Mouse (Mus musculus) cerebellum, adult 9-11 months (tissue): ENCODE measurements around the gene Smg6.

Experiments
- DNase-seq: peaks from one replicate; pipeline ENCODE4 v3.0.0; 2022

Gene Smg6

GRCm38 (mm10) chr11:75154053-75154585, 228.5 kb downstream of the Smg6 start:
- no peak for DNase-seq

- DNase-seq: no peak
These were observed 230.4 kb downstream of the Smg6 start for GRCm38 (mm10) chr11:75155985-75156384.

GRCm38 (mm10) chr11:75156416-75156815, 230.8 kb downstream of the Smg6 start:
- no peak for DNase-seq

GRCm38 (mm10) chr11:75157037-75157436, 231.4 kb downstream of the Smg6 start:
- DNase-seq: peak; percentile 59

GRCm38 (mm10) chr11:75157901-75158300, 232.3 kb downstream of the Smg6 start:
- DNase-seq: no peak

- DNase-seq: no peak
These were observed 232.8 kb downstream of the Smg6 start for GRCm38 (mm10) chr11:75158432-75158831.

- no peak for DNase-seq
These were observed 233.9 kb downstream of the Smg6 start for GRCm38 (mm10) chr11:75159564-75159963.

- no peak for DNase-seq
These were observed 235.3 kb downstream of the Smg6 start for GRCm38 (mm10) chr11:75160954-75161353.

- no peak for DNase-seq
These were observed 235.9 kb downstream of the Smg6 start for GRCm38 (mm10) chr11:75161417-75162008.

GRCm38 (mm10) chr11:75162591-75163080, 237.0 kb downstream of the Smg6 start:
- DNase-seq: no peak

- DNase-seq: no peak
These were observed 237.8 kb downstream of the Smg6 start for GRCm38 (mm10) chr11:75163379-75163778.

- DNase-seq: no peak
These were observed 238.4 kb downstream of the Smg6 start for GRCm38 (mm10) chr11:75164051-75164450.

GRCm38 (mm10) chr11:75164750-75165149, 239.1 kb downstream of the Smg6 start:
- no peak for DNase-seq

GRCm38 (mm10) chr11:75165441-75166192, 240.0 kb downstream of the Smg6 start:
- no peak for DNase-seq

- no peak for DNase-seq
These were observed 240.7 kb downstream of the Smg6 start for GRCm38 (mm10) chr11:75166193-75166842.

- DNase-seq: no peak
These were observed 241.4 kb downstream of the Smg6 start for GRCm38 (mm10) chr11:75166861-75167642.

GRCm38 (mm10) chr11:75167643-75168589, 242.3 kb downstream of the Smg6 start:
- DNase-seq: no peak

- DNase-seq: peak; percentile 80
These were observed 243.2 kb downstream of the Smg6 start for GRCm38 (mm10) chr11:75168590-75169361.

- peak; percentile 66 for DNase-seq
These were observed 243.9 kb downstream of the Smg6 start, which contains the start of gene Hic1 for GRCm38 (mm10) chr11:75169405-75170080. TSS of gene Hic1 (minus strand) at chr11:75169519.

- peak; percentile 93 for DNase-seq
These were observed 244.6 kb downstream of the Smg6 start for GRCm38 (mm10) chr11:75170136-75170751.
